Mouse (Mus musculus) liver, adult (tissue): ENCODE measurements around the gene Cyp2d9.

Experiments
- GATA4 ChIP-seq: IDR thresholded peaks from 2 replicates; pipeline ENCODE4 v1.6.1; 2014; ENCODE audit warnings: mild to moderate bottlenecking, low read length; ENCODE audit not compliant: insufficient replicate concordance

Cyp2d9 gene

GRCm38 (mm10) chr15:82434541-82434940, 1.3 kb downstream of the Cyp2d9 start:
- TF ChIP-seq GATA4: no peak

DNA sequence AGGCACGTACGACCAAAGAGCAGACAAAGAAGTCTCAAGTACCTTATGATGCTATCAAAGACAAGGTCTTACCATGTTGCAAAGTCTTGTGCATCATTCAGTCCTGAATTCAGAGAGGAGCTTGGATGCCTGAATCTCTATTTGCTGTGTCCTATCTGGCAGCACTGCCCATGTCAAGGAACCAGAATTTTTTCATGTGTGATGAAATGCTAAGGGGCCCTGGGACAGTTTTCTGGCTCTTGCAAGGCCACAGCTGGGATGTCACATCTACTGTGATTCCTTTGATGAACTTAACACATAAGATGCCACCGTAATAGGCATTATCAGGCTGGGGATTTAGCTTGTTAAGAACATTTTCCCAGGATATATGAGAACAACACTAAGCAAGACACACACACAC, 1.8 kb downstream of the Cyp2d9 start:
- TF ChIP-seq GATA4: no peak

GRCm38 (mm10) chr15:82435606-82436005, 2.4 kb downstream of the Cyp2d9 start:
- no peak for TF ChIP-seq GATA4

- TF ChIP-seq GATA4: no peak
Measured at GRCm38 (mm10) chr15:82437975-82438617, 4.9 kb downstream of the Cyp2d9 start.

DNA sequence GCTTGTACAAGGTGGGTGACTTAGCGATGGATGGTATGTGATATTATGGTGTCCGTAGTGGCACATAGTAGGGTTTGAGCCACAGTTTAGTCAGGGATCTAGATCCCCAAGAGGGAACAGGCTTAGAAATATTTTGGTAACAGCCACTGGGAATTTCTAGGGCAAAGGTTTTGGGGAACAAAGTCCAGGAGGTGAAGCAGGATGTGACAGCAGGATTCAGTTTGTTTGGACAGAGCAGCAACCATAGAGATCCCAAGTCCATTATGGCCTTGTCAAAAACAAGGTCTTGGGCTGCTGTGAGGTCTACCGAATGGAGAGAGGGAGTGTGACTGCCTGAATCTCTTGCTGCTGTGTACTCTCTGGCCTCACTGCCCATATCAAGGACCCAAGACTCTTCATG, 10.4 kb downstream of the Cyp2d9 start:
- TF ChIP-seq GATA4: no peak

GRCm38 (mm10) chr15:82445196-82445595, 12.0 kb downstream of the Cyp2d9 start:
- no peak for TF ChIP-seq GATA4

DNA sequence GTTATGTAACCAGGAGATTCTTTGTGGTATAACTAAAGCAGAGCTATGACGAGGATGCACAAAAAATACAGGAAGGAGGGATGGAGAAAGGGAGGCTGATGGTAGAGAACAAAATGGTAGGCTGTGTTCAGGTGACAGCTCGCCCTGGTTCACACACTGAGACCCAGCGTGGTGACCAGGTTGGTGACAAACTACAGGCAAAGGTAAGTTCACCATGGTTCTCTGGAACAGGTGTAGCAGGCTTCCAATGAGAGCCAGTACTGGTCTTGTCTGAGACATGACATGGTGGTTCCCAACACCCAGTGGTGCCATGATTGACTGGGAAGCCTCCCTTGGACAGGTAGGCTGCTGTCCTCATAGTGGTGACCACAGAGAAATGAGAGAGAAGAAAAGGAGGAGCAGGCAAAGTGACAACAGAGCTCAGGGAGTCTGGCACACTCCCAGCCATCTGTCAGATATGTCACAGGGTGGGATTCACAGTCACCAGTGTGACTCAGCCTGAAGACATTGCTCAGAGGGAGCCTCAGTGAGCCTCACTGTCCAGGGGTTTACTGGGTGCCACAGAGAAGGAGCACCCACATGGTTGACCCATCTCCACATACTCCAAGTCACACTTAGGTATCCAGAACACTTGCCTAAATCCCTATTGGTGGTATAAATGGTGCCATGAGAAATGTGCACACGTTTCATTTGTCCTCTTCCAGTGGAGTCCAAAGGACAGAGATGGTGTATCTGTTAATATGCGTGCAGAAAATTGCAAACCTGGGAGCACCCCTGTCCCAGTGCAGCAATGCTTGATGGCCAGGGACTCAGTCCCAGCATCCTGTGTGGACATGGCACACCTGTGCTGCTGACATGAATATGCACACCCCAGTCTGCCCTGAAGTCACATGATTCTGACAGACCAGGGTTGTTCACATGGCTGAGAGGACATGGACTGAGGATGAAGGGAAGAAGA, 24.1 kb downstream of the Cyp2d9 start:
- TF ChIP-seq GATA4: no peak

DNA sequence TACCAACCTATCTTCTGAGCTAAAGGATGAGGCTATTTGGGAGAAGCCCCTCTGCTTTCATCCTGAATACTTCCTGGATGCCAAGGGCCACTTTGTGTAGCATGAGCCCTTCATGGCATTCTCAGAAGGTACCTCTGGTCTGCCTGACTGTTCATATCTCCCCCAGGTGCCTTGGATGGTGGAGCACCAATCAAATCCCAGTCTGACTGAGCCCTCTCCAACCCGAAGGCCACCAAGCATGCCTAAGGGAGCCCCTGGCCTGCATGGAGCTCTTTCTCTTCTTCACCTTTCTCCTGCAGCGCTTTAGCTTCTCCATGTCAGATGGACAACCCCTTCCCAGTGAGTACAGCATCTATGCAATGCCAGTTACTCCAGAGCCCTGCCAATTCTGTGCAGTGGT, 31.5 kb downstream of the Cyp2d9 start:
- no peak for TF ChIP-seq GATA4
